Mouse (Mus musculus): ENCODE results near the gene Wiz. TPM values are rescaled to one million over a fixed set of nuclear protein-coding genes. Genes with fewer than 3 reads are reported as not detected.

Gene Wiz
- total and polyA plus RNA-seq, 3 experiments, result 2.3 to 88.7 (median 66.2) TPM

DNA sequence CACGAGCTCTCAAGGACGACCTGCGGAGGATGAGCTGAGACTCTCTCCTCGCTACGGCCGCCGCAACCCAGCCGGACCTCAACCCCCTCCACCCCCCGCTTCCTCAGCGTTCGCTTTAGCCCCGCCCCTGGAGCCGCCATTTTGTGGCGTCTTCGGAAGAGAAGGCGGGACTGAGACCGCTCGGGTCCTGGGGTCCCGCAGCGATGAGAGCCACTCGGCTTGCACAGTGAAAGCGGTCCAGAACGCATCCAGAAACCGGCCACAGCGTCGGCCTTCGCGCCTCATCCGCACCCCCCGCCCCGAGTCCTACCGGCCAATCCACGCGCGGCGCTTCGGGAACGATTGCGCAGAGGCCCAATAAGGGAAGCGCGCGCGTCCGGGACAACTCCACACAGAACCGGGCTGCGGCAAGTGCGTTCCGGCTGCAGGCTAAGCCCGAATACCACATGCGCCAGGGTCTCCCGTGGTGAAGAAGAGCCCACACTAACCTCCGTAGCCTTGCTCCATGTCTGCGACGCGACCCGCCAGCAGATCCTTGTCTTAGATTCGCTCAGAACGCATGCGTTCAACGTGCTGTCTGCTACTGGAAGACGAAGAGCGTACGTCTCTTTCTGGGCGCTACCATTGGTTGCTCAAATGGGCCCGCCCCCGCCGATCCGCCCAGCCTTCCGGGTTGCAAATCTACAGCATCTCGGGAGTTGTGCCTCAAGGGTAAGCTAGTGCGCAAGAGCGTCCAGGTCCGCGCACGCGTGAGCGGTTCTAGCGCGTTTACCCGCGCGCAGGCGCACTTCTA is 68.4 kb downstream of the Wiz start, which contains the start of gene Akap8:
Gene Akap8 (minus strand): TSS at position 642 of the 793 bp plus-strand sequence.
- H3K27me3 ChIP-seq (ENCODE audit: insufficient read depth, low read length), result no peaks in the 10 kb centered on the region
- H3K4me3 ChIP-seq (ENCODE audit: low read depth, low read length), result peak within 1 kb of the TSS; percentile 93
- H3K36me3 ChIP-seq (replicated peaks), result peaks cover 73% of the 10 kb centered on the region
- H3K4me1 ChIP-seq (ENCODE audit: insufficient read depth, low read depth, low read length), result peaks cover 51% of the 10 kb centered on the region
- ATAC-seq (ENCODE audit: extremely low read depth, insufficient number of reproducible peaks, low FRiP score, poor library complexity, severe bottlenecking) (peak; percentile 94), DNase-seq (ENCODE audit: low spot score) (peak; percentile 97)
- H3K9me3 ChIP-seq (replicated peaks), result no peaks in the 10 kb centered on the region
- TF ChIP-seq GATA2 (IDR thresholded peaks at IDR 0.05; ENCODE audit: borderline replicate concordance, low read depth, low read length), result peak; percentile 42; the same call in 1 of the 2 replicates
- TF ChIP-seq TAL1 (conservative IDR thresholded peaks at IDR 0.05; ENCODE audit: low read depth, low read length), result no peak
- no peak for TF ChIP-seq POLR2AphosphoS5 (IDR thresholded peaks at IDR 0.05; ENCODE audit: insufficient replicate concordance, low read depth, low read length)

DNA sequence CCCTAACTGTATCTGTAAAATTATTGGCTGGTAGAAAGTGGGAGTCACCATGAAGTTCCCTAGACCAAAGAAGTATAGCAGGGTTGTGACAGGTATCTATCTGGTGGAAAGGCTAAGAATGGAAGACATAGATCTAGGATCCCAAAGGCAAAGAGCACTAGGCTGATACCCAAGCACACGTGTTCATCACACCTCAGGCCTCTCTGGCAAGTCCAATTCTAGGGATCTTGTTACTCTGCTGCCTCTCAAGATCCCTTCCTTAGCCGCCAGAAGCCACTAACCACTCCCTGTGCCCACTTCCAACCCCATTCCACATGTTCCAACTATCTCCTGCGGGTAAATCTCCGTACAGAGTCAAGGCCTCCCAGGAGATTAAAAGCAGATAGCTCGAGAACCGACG is 69.3 kb downstream of the Wiz start:
- H3K27me3 ChIP-seq (ENCODE audit: insufficient read depth, low read length), result no peaks in the 10 kb centered on the region
- TF ChIP-seq TAL1 (conservative IDR thresholded peaks at IDR 0.05; ENCODE audit: low read depth, low read length) (no peak), GATA1 (IDR thresholded peaks at IDR 0.05; ENCODE audit: borderline replicate concordance, low read length) (no peak), CTCF (IDR thresholded peaks at IDR 0.05; ENCODE audit: low read depth, low read length) (no peak), GATA2 (IDR thresholded peaks at IDR 0.05; ENCODE audit: borderline replicate concordance, low read depth, low read length) (no peak), POLR2AphosphoS5 (IDR thresholded peaks at IDR 0.05; ENCODE audit: insufficient replicate concordance, low read depth, low read length) (no peak)
- DNase-seq (ENCODE audit: low spot score) (peak; percentile 26), ATAC-seq (ENCODE audit: extremely low read depth, insufficient number of reproducible peaks, low FRiP score, poor library complexity, severe bottlenecking) (no peak)
- peaks cover 56% of the 10 kb centered on the region for H3K4me1 ChIP-seq (ENCODE audit: insufficient read depth, low read depth, low read length)
- no peaks in the 10 kb centered on the region for H3K9me3 ChIP-seq (replicated peaks)
- H3K4me3 ChIP-seq (ENCODE audit: low read depth, low read length), result peak overlapping the region; percentile 93
- peaks cover 75% of the 10 kb centered on the region for H3K36me3 ChIP-seq (replicated peaks)

DNA sequence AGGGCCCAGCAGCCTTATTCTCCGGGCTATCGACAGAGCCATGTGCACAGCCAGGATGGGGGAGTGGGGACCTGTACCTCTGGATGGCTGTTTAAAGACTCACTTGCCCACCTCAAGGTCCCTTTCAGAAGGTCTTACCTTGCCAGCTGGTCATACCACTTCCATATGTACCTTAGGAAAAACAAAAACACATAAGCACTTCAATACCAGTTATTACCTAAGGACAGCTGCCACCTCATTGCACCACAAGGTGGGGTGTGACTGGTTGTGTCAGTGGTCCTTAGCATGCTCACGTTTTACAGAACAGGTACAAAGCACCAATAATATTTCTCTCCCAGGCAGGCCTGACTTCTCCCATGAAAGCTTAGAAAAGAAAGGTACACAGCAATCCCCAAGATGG is 71.5 kb downstream of the Wiz start:
- no peaks in the 10 kb centered on the region for H3K9me3 ChIP-seq (replicated peaks)
- DNase-seq (ENCODE audit: low spot score), result no peak
- no peak for ATAC-seq (ENCODE audit: extremely low read depth, insufficient number of reproducible peaks, low FRiP score, poor library complexity, severe bottlenecking)
- H3K4me3 ChIP-seq (ENCODE audit: low read depth, low read length), result no peak overlapping the region
- H3K36me3 ChIP-seq (replicated peaks), result peaks cover 80% of the 10 kb centered on the region
- H3K4me1 ChIP-seq (ENCODE audit: insufficient read depth, low read depth, low read length), result peaks cover 58% of the 10 kb centered on the region
- no peak for TF ChIP-seq GATA2 (IDR thresholded peaks at IDR 0.05; ENCODE audit: borderline replicate concordance, low read depth, low read length)
- TF ChIP-seq GATA1 (IDR thresholded peaks at IDR 0.05; ENCODE audit: borderline replicate concordance, low read length), result no peak
- no peak for TF ChIP-seq POLR2AphosphoS5 (IDR thresholded peaks at IDR 0.05; ENCODE audit: insufficient replicate concordance, low read depth, low read length)
- TF ChIP-seq TAL1 (conservative IDR thresholded peaks at IDR 0.05; ENCODE audit: low read depth, low read length), result no peak
- TF ChIP-seq CTCF (IDR thresholded peaks at IDR 0.05; ENCODE audit: low read depth, low read length), result no peak
- no peaks in the 10 kb centered on the region for H3K27me3 ChIP-seq (ENCODE audit: insufficient read depth, low read length)

DNA sequence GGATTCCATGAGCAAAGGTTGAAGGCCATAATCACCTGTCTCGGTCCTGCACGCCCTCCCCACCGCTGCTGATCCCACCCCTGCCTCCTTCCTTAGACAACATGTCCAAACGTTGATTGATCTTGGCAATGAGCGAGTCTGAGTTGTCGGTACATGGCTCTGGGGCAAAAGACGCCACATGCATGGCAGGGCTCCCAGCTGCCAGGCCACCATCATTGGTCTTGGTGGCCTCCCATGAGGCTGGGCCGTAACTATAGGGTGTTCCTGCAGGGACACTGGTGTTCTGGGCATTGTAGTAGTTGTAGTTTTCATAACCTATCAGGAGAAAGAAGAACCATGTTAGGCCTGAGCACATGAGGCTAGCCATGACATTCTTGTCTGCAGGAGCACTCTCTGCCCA is 72.2 kb downstream of the Wiz start:
- Histone ChIP-seq H3K9me3 (replicated peaks) (no peaks in the 10 kb centered on the region), H3K4me1 (ENCODE audit: insufficient read depth, low read depth, low read length) (peaks cover 57% of the 10 kb centered on the region), H3K4me3 (ENCODE audit: low read depth, low read length) (no peak overlapping the region), H3K27me3 (ENCODE audit: insufficient read depth, low read length) (no peaks in the 10 kb centered on the region), H3K36me3 (replicated peaks) (peaks cover 81% of the 10 kb centered on the region)
- DNase-seq (ENCODE audit: low spot score) (no peak), ATAC-seq (ENCODE audit: extremely low read depth, insufficient number of reproducible peaks, low FRiP score, poor library complexity, severe bottlenecking) (no peak)
- TF ChIP-seq CTCF (IDR thresholded peaks at IDR 0.05; ENCODE audit: low read depth, low read length) (no peak), GATA1 (IDR thresholded peaks at IDR 0.05; ENCODE audit: borderline replicate concordance, low read length) (no peak), GATA2 (IDR thresholded peaks at IDR 0.05; ENCODE audit: borderline replicate concordance, low read depth, low read length) (no peak), POLR2AphosphoS5 (IDR thresholded peaks at IDR 0.05; ENCODE audit: insufficient replicate concordance, low read depth, low read length) (no peak), TAL1 (conservative IDR thresholded peaks at IDR 0.05; ENCODE audit: low read depth, low read length) (no peak)

DNA sequence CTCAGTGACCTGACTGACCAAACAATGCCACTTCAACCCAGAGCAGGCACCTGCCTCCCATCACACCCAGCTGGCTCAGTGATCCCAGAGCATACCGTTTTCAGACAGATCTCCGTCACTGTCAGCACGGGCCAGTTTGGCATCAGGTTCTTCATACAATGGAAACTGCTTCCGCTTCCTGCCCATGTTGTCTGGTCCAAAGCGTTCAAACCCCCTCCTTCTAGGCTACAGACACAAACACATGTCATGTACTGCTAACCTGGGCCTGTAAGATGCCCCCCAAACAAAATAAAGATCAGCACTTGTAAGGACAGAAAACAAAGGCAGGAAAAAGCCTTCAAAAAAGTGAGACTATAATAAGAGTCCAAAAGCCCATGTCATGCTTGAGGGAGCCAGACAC is 73.7 kb downstream of the Wiz start:
- ATAC-seq (ENCODE audit: extremely low read depth, insufficient number of reproducible peaks, low FRiP score, poor library complexity, severe bottlenecking) (no peak), DNase-seq (ENCODE audit: low spot score) (no peak)
- TF ChIP-seq GATA2 (IDR thresholded peaks at IDR 0.05; ENCODE audit: borderline replicate concordance, low read depth, low read length), result no peak
- no peak for TF ChIP-seq TAL1 (conservative IDR thresholded peaks at IDR 0.05; ENCODE audit: low read depth, low read length)
- no peak for TF ChIP-seq POLR2AphosphoS5 (IDR thresholded peaks at IDR 0.05; ENCODE audit: insufficient replicate concordance, low read depth, low read length)
- TF ChIP-seq GATA1 (IDR thresholded peaks at IDR 0.05; ENCODE audit: borderline replicate concordance, low read length), result no peak
- TF ChIP-seq CTCF (IDR thresholded peaks at IDR 0.05; ENCODE audit: low read depth, low read length), result no peak
- Histone ChIP-seq H3K27me3 (ENCODE audit: insufficient read depth, low read length) (no peaks in the 10 kb centered on the region), H3K4me1 (ENCODE audit: insufficient read depth, low read depth, low read length) (peaks cover 49% of the 10 kb centered on the region), H3K9me3 (replicated peaks) (no peaks in the 10 kb centered on the region), H3K4me3 (ENCODE audit: low read depth, low read length) (no peak overlapping the region), H3K36me3 (replicated peaks) (peaks cover 88% of the 10 kb centered on the region)

DNA sequence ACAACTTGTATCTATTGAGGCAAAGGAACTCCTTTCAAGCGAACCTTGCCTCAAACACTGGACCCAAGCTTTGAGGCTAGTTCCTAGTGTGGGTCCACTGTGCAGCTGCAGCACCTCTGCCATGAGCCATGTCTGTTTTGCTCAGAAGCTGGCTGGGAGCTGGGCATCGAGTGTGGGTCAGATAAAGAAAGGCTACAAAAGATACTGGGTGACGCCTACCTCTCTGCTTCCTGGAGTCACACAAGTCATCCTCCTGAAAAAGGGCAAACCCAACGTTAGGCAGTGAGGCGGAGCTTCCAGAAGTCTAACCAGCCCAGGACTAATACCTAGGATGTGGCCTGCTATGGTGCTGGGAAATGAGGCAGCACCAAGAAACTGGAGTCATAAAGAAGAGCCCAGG is 75.3 kb downstream of the Wiz start:
- ATAC-seq (ENCODE audit: extremely low read depth, insufficient number of reproducible peaks, low FRiP score, poor library complexity, severe bottlenecking) (no peak), DNase-seq (ENCODE audit: low spot score) (no peak)
- no peak overlapping the region for H3K4me3 ChIP-seq (ENCODE audit: low read depth, low read length)
- no peaks in the 10 kb centered on the region for H3K27me3 ChIP-seq (ENCODE audit: insufficient read depth, low read length)
- H3K9me3 ChIP-seq (replicated peaks), result no peaks in the 10 kb centered on the region
- H3K36me3 ChIP-seq (replicated peaks), result peaks cover 100% of the 10 kb centered on the region
- peaks cover 55% of the 10 kb centered on the region for H3K4me1 ChIP-seq (ENCODE audit: insufficient read depth, low read depth, low read length)
- TF ChIP-seq TAL1 (conservative IDR thresholded peaks at IDR 0.05; ENCODE audit: low read depth, low read length) (no peak), GATA2 (IDR thresholded peaks at IDR 0.05; ENCODE audit: borderline replicate concordance, low read depth, low read length) (no peak), CTCF (IDR thresholded peaks at IDR 0.05; ENCODE audit: low read depth, low read length) (no peak), POLR2AphosphoS5 (IDR thresholded peaks at IDR 0.05; ENCODE audit: insufficient replicate concordance, low read depth, low read length) (no peak), GATA1 (IDR thresholded peaks at IDR 0.05; ENCODE audit: borderline replicate concordance, low read length) (no peak)

All from G1E (cell line).